Mouse (Mus musculus) heart, adult 9 months (tissue): ENCODE measurements around the gene Syce2.

Source experiments
- DNase-seq, 2 experiments: peaks; one replicate each; pipeline ENCODE4 v3.0.0; 2022; ENCODE audit warnings: low spot score in 2 of 2

The Syce2 gene

DNA sequence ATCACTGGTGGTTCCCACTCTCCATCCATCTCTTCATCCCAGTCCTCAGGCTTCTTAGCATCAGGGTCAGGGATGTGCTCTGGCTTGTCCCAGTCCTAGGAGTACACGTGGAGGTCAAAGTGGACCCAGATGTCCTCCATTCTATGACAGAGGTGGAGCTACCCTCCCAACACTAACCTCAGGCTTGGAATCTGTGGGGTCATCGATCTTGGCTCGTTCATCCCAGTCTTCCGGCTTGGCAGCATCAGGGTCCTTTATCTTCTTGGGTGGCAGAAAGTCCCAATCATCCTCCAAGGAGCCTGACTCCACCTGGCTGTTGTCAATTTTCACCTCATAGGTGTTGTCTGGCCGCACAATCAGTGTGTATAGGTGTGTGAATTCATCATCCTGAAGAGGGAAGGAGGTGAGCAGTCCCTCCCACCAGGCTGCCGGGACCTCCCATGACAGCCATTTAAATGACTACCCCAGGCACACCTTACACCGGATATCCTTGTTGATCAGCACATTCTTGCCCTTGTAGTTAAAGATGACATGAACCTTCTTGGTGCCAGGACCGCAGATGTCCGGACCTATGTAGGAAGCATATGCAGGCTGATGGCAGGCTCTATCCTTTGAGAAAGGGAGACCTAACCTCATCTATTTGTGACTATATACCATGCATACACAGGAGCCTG, 27.4 kb upstream of the Syce2 start:
- DNase-seq, result no peak

GRCm38 (mm10) chr8:84845355-84846093, 26.4 kb upstream of the Syce2 start:
- no peak for DNase-seq

DNA sequence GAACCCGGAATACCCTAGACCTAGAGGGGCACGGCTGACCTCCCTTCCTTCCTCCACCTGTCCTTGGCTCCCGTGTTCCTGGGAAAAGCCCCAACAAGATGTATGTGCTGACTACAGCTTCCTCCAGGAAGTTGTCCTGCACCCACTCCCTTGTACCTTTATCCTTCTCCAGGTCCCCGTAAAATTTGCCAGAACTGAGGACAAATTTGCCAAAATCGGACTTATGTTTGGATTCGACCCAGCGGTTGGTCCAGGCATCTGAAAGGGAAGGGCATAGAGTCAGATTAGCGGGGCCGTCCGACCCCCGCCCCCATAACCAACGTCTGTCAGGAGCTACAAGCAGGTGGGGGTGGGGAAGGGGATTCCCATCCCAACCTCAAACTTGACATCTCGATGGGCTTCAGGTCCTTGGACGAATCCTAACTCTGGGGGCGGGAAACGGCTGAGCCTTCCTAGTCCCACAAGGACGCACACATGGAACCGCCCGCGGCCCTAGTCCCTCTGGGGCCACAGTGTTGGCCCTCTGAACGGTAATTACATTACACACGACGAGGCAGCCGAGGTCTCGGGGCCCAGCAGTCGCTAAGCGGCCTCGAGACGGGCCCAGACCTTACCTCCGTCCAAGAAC, 25.7 kb upstream of the Syce2 start:
- DNase-seq, result no peak

DNA sequence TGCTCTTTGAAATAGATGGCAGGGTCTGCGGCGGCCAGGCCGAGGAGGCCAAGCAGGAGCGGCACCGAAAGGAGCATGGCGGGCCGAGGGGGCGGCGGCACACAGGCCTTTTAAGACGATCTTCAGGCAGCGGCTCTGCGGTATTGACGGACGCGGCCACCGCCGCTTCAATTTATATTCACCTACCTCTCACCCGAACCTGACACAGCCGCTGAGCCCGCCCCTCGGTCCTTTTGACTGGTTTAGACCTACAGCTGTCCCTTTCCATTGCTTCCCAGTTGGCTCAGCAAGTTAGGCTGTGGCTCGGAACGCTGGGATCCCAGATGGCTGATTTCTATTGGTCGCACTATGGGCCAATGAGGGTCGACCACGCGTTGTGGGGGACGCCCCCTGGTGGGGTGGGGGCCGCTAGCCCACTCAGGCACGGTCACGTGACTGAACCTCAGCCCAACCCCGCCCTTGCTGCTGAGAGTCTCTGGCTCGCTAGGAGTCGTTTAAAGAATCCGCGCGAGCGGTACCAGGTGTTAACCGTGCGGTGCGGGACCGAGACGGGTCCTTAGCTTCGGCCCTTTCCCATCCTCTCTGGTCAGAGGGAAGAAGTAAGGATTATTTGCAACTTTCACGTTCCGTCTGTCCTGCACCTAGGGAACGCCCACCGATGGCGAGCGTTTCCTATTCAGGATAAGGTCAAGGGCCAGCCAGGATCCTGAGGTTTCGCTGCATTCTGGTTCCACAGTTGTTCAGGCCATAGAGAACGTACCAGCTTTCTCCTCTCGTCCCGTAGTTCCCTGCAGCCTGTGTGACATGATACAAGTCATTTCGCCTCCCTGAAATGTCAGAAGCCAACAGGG, 25.0 kb upstream of the Syce2 start, which contains the start of gene Calr:
Gene Calr, minus strand, starts transcription at position 213 of the 851 bp plus-strand sequence.
- peak; percentile 100 for DNase-seq

- no peak for DNase-seq
Measured at GRCm38 (mm10) chr8:84847684-84848435, 24.1 kb upstream of the Syce2 start.

- no peak for DNase-seq
Measured at GRCm38 (mm10) chr8:84856434-84856833, 15.5 kb upstream of the Syce2 start.

- DNase-seq, result peak; percentile 85 to 94
Measured at GRCm38 (mm10) chr8:84856864-84857441, 15.0 kb upstream of the Syce2 start, which contains the start of gene Farsa. Gene Farsa (plus strand): TSS chr8:84856989.

- DNase-seq, result no peak
Measured at GRCm38 (mm10) chr8:84872309-84872965, 526 bp downstream of the Syce2 start.

DNA sequence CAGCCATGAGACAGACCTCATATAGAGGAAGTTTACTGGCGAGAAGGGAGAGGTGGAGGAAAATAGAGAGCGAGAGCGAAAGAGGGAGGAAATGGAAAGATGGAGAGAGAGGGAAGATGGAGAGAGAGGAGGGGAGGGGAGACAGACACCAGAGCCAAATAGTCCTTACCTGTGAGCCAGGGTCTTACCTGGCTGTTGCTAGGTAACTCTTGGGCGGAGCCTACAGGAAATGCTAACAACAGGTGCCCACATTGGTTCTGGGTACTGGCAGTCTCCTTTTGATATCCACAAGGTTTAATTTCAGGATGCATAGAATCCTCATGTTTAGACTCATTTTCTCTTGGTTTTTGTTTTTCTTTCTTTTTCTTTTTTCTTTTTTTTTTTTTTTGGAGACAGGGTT, 1.1 kb downstream of the Syce2 start:
- no peak for DNase-seq

- DNase-seq, result no peak
Measured at GRCm38 (mm10) chr8:84874339-84874738, 2.4 kb downstream of the Syce2 start.

- DNase-seq, result no peak
Measured at GRCm38 (mm10) chr8:84877297-84878035, 5.6 kb downstream of the Syce2 start.

DNA sequence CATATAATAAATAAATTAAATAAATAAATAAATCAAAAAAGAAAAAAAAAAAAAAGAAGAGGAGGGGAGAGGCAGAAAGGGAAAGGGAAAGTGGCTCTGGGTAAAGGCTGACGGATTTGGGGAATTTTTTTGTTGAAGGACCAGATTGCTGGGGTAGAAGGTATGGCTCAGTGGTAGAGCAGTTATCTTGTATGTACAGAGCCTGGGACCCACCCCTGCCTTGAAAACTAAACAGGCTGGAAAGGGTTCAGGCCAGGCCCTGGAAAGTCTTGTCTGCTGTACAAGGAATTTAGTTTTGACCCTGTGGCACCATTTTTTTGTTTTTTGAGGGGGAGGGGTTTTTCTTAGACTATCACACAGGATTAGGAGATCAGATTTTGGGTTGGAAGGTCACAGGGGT, 7.0 kb downstream of the Syce2 start:
- no peak for DNase-seq

- DNase-seq, result no peak
Measured at GRCm38 (mm10) chr8:84884728-84885127, 12.8 kb downstream of the Syce2 start.

GRCm38 (mm10) chr8:84888280-84888679, 16.4 kb downstream of the Syce2 start:
- no peak for DNase-seq

DNA sequence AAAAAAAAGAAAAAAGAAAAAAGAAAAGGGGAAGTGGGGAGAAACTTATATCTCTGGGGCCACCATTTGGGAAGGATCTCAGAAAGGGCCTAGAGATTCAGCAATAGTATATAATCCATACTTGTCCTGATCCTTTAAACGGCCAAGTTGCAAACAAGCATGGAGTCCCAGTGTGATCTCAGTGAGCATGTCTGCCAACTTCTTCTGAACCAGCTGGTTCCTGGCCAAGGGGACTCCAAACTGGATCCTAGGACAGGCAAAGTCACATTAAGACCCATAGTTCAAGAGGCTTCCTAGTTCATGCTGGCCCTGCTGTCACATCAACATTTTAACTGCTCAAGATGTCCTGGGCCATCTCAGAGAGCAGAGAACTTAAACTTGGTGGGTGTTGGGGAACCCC, 17.2 kb downstream of the Syce2 start:
- DNase-seq, result no peak

DNA sequence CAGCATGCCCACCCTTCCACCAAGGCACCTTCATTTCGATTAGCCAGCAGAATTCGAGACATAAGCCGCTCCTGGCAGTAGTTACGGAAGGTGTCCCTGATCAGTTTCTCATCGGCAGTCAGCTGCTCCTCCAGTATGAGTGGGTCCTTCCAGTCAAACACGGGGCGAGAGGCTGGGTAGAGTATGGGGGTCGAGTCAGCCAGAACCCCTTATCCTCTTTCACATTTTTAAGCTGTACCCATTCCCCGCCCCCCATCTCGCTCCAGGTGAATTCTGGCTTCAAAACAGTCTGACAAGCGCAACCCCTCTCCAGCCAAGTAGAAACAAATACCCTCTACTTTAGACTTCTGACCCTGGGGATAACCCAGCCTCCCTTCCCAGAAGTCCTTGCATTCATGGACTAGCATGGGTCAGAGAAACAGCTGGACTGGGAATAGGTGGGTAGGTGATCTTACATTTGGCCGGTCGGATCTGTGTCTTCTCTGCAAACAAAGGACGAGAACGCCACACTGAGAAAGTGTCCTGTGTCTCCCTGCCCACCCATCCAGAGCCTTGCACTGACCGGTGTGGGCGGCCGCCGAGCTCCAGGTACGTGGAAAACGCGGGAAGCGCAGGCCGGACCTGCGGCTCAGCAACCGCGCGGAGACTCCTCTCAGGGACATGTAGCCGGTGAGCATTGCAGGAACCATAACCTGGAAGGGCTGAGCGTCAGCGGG, 21.2 kb downstream of the Syce2 start:
- no peak for DNase-seq

GRCm38 (mm10) chr8:84893709-84894134, 21.8 kb downstream of the Syce2 start, which contains the start of gene Gcdh:
Gene Gcdh (minus strand): TSS chr8:84893921.
- DNase-seq, result peak; percentile 97 to 98

DNA sequence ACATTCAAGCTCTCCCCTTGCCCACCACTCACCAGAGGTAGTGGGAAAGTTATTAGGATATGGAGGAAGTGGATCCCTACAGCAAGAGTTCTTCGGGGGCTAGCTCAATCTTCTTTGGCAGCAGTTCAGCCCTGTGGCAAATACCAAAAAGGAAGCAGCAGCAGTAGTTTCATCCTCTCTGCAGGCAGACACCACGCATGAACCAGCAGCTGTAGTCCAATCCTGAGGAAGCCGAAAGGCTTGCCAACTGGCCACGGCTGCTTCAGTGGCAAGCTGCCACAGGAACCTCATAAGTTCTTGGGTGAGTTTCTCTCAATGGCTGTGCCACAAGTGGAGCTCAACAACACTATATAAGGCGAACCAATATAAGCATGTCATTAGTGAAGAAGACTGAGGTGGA, 24.1 kb downstream of the Syce2 start:
- DNase-seq, result no peak

GRCm38 (mm10) chr8:84901071-84901470, 29.2 kb downstream of the Syce2 start:
- no peak for DNase-seq
